Mouse (Mus musculus) CH12.LX (cell line): ENCODE results near the gene Ikbip. TPM values are rescaled to one million over a fixed set of nuclear protein-coding genes. Genes with fewer than 3 reads are reported as not detected.
A peak's percentile ranks its signal among the peaks of the same experiment; 100 is the strongest.

Source experiments
- DNase-seq: peaks from one replicate; pipeline ENCODE4 v3.0.0-alpha.2; 2013; ENCODE audit errors: extremely low read depth
- H3K27ac ChIP-seq: 2 replicates; pipeline ENCODE4 v1.5.1; 2012; ENCODE audit warnings: low read depth, mild to moderate bottlenecking, control low read depth, moderate library complexity; ENCODE audit not compliant: insufficient read depth
- H3K27me3 ChIP-seq: replicated peaks from 2 replicates; pipeline ENCODE3; 2012; ENCODE audit warnings: inconsistent platforms
- H3K36me3 ChIP-seq, 2 experiments: replicated peaks in 1 of 2; 2 replicates each; pipeline versions ENCODE3 to v1.6.1; 2012; ENCODE audit warnings: inconsistent platforms in 1 of 2, low read length in 1 of 2, mild to moderate bottlenecking in 1 of 2, mixed read lengths in 1 of 2, moderate library complexity in 1 of 2; ENCODE audit not compliant: control insufficient read depth in 1 of 2, insufficient read depth in 1 of 2
- H3K4me1 ChIP-seq, 2 experiments: 2 replicates each; pipeline ENCODE4 v1.6.1; 2012; ENCODE audit warnings: inconsistent platforms in 1 of 2, moderate library complexity in 1 of 2; ENCODE audit not compliant: insufficient read depth in 2 of 2, control insufficient read depth in 1 of 2
- H3K4me2 ChIP-seq: 2 replicates; pipeline ENCODE4 v1.6.1; 2012; ENCODE audit warnings: low read depth, mild to moderate bottlenecking, control low read depth; ENCODE audit not compliant: poor library complexity, insufficient read depth, severe bottlenecking
- H3K4me3 ChIP-seq, 3 experiments: fragments of 150-350 bp in 1 of 3; sonication (generic) in 1 of 3; replicated peaks in 1 of 3; 2 replicates each; pipeline versions ENCODE3 to v1.5.1; 2011 to 2012; ENCODE audit warnings: low read depth in 2 of 3, low read length in 2 of 3, mild to moderate bottlenecking in 2 of 3, moderate library complexity in 2 of 3, control low read depth in 1 of 3, improper control_type of control experiment in 1 of 3, inconsistent platforms in 1 of 3, mixed read lengths in 1 of 3; ENCODE audit not compliant: poor library complexity in 1 of 3
- H3K79me2 ChIP-seq: replicated peaks from 2 replicates; pipeline ENCODE4 v1.6.1; 2012; ENCODE audit warnings: mild to moderate bottlenecking, moderate library complexity; ENCODE audit not compliant: control insufficient read depth, poor library complexity, insufficient read depth, severe bottlenecking; ENCODE audit errors: extremely low read depth
- H3K9ac ChIP-seq: 2 replicates; pipeline ENCODE4 v1.6.1; 2012; ENCODE audit warnings: low read depth, mild to moderate bottlenecking, control low read depth, moderate library complexity; ENCODE audit not compliant: insufficient read depth
- H3K9me3 ChIP-seq: replicated peaks from 2 replicates; pipeline ENCODE3; 2012; ENCODE audit warnings: low read length, inconsistent platforms, mixed read lengths
- BHLHE40 ChIP-seq: IDR thresholded peaks from 2 replicates; pipeline ENCODE4 v1.6.1; 2011; ENCODE audit warnings: mild to moderate bottlenecking, low read depth, low read length, improper control_type of control experiment
- CTCF ChIP-seq, 2 experiments: IDR thresholded peaks in 1 of 2; conservative IDR thresholded peaks in 1 of 2; 2 replicates each; pipeline ENCODE4 v1.5.1; 2011 to 2012; ENCODE audit warnings: low read depth in 2 of 2, low read length in 2 of 2, improper control_type of control experiment in 1 of 2, inconsistent platforms in 1 of 2, mild to moderate bottlenecking in 1 of 2, moderate library complexity in 1 of 2
- E2F4 ChIP-seq: IDR thresholded peaks from 2 replicates; pipeline ENCODE4 v1.6.1; 2011; ENCODE audit warnings: low read depth, low read length, improper control_type of control experiment; ENCODE audit not compliant: insufficient replicate concordance
- GABPA ChIP-seq: IDR thresholded peaks from 2 replicates; pipeline ENCODE4 v1.6.1; 2012; ENCODE audit warnings: low read depth, low read length, improper control_type of control experiment, inconsistent platforms; ENCODE audit not compliant: insufficient replicate concordance
- IRF4 ChIP-seq: IDR thresholded peaks from 2 replicates; pipeline ENCODE4 v1.6.1; 2014; ENCODE audit warnings: low read depth, mild to moderate bottlenecking, inconsistent platforms, low read length, improper control_type of control experiment
- JUN ChIP-seq: IDR thresholded peaks from 2 replicates; pipeline ENCODE4 v1.6.1; 2011; ENCODE audit warnings: low read depth, mild to moderate bottlenecking, low read length, improper control_type of control experiment, moderate library complexity; ENCODE audit not compliant: insufficient read depth
- KAT2A ChIP-seq: IDR thresholded peaks from 2 replicates; pipeline ENCODE4 v1.6.1; 2012; ENCODE audit warnings: low read length, improper control_type of control experiment, inconsistent platforms; ENCODE audit not compliant: insufficient replicate concordance
- MAFK ChIP-seq: IDR thresholded peaks from 2 replicates; pipeline ENCODE4 v1.6.1; 2011; ENCODE audit warnings: low read length, improper control_type of control experiment; ENCODE audit not compliant: insufficient replicate concordance
- MAZ ChIP-seq: IDR thresholded peaks from 2 replicates; pipeline ENCODE4 v1.6.1; 2012; ENCODE audit warnings: low read depth, mild to moderate bottlenecking, inconsistent platforms, low read length, improper control_type of control experiment, moderate library complexity
- MYC ChIP-seq: IDR thresholded peaks from 2 replicates; pipeline ENCODE4 v1.6.1; 2011; ENCODE audit warnings: low read depth, mild to moderate bottlenecking, improper control_type of control experiment, low read length
- PAX5 ChIP-seq: IDR thresholded peaks from 2 replicates; pipeline ENCODE4 v1.6.1; 2012; ENCODE audit warnings: low read length, inconsistent platforms, mixed read lengths
- RCOR1 ChIP-seq: conservative IDR thresholded peaks from 2 replicates; pipeline ENCODE4 v1.6.1; 2012; ENCODE audit warnings: low read depth, mild to moderate bottlenecking, inconsistent platforms, low read length, improper control_type of control experiment
- SIN3A ChIP-seq: IDR thresholded peaks from 2 replicates; pipeline ENCODE4 v1.6.1; 2012; ENCODE audit warnings: low read length, improper control_type of control experiment, inconsistent platforms
- TBP ChIP-seq: conservative IDR thresholded peaks from 2 replicates; pipeline ENCODE4 v1.6.1; 2011; ENCODE audit warnings: low read depth, low read length, improper control_type of control experiment
- UBTF ChIP-seq: IDR thresholded peaks from 2 replicates; pipeline ENCODE4 v1.6.1; 2012; ENCODE audit warnings: low read depth, mild to moderate bottlenecking, inconsistent platforms, low read length, improper control_type of control experiment, moderate library complexity
- USF1 ChIP-seq: IDR thresholded peaks from 2 replicates; pipeline ENCODE4 v1.6.1; 2014; ENCODE audit warnings: low read depth, mild to moderate bottlenecking, inconsistent platforms, low read length, improper control_type of control experiment
- USF2 ChIP-seq: conservative IDR thresholded peaks from 2 replicates; pipeline ENCODE4 v1.6.1; 2011; ENCODE audit warnings: low read depth, low read length, improper control_type of control experiment
- ZMIZ1 ChIP-seq: IDR thresholded peaks from 2 replicates; pipeline ENCODE4 v1.6.1; 2012; ENCODE audit warnings: low read depth, mild to moderate bottlenecking, inconsistent platforms, low read length, improper control_type of control experiment
- dilution Hi-C: fragments of 300-500 bp; cut with MboI; formaldehyde crosslinking; loops from 2 replicates; pipeline ENCODE4 v1.14.3; 2020; ENCODE audit warnings: low sequenced_read_pairs; ENCODE audit not compliant: extremely low pct_unique_long_range_greater_than_20kb, extremely low pct_ligation_motif_present
- in situ Hi-C: fragments of 300-500 bp; cut with MboI; formaldehyde crosslinking; loops from 3 replicates; pipeline ENCODE4 v1.14.3; 2019; ENCODE audit warnings: low sequenced_read_pairs, low pct_ligation_motif_present, low pct_unique_long_range_greater_than_20kb, mixed read lengths
- polyA plus RNA-seq: library from polyadenylated mRNA; unstranded; fragments of >175 nt; gene quantifications from 2 replicates; pipeline ENCODE4 v1.2.1, GENCODE M21; 2012; ENCODE audit warnings: low read depth; ENCODE audit not compliant: insufficient read length
- total RNA-seq, 2 experiments: library from RNA; depleted of rRNA; stranded (reverse); fragments of 300-350 nt in 1 of 2; fragments of >200 nt in 1 of 2; gene quantifications; 2 replicates each; pipeline ENCODE4 v1.2.3; 2012 to 2014

The Ikbip gene
- total and polyA plus RNA-seq, 3 experiments = 2.1 to 7.2 (median 6.0) TPM

DNA sequence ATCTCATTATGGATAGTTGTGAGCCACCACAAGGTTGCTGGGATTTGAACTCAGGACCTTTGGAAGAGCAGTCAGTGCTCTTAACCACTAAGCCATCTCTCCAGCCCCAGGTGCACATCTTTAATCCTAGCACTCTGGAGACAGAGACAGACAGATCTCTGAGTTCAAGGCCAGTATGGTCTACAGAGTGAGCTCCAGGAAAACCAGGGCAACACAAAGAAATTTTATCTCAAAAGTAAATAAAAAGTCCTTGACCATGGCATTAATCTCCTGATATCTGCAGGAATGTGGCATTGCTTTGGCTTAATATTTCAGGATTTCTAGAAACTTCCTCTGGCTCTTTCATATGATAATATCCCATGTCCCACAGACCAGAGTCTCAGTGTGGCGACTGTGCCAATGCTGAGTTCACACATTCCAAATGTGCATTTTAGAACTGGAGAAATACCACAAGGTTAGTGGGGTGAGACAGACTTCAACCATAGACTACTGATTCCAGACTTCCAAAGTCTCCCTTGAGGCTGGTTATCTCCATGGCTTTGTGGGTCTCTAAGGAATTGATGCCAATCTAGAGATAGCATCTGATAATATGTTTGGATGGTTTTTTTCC is 45.9 kb downstream of the Ikbip start:
- no peak for DNase-seq

DNA sequence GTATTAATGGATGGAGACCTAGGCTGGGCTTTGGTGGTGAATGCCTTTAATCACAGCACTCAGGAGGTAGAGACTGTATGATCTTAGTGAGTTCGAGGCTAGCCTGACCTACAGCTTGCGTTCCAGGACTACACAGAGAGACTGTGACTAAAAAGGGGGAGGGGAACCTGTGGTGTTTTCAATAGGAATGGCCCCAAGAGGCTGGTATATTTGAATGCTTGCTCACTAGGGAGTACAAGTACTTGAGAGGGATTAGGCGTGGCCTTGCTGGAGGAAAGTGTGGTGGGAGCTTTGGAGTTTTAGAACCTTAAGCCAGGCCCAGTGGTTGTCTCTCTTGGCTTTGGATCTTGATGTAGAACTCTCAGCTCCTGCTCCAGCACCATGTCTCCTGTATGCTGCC is 48.1 kb downstream of the Ikbip start:
- dilution Hi-C loops = no loop called here
- Histone ChIP-seq H3K79me2 (no peaks in the 10 kb centered on the region), H3K4me3 (no peak overlapping the region), H3K4me1 (peaks cover 0 to 5% of the 10 kb centered on the region in 2 experiments; a peak in 1 of 4 replicates), H3K27me3 (no peaks in the 10 kb centered on the region), H3K9ac (no peak overlapping the region), H3K9me3 (no peaks in the 10 kb centered on the region), H3K4me2 (no peak overlapping the region), H3K27ac (no peak overlapping the region), H3K36me3 (peaks cover 0 to 2% of the 10 kb centered on the region in 2 experiments)
- TF ChIP-seq JUN = no peak
- no peak for TF ChIP-seq USF2
- no peak for TF ChIP-seq ZMIZ1
- no peak for TF ChIP-seq RCOR1
- TF ChIP-seq USF1 = no peak
- no peak for TF ChIP-seq MYC
- TF ChIP-seq GABPA = no peak
- TF ChIP-seq UBTF = no peak
- TF ChIP-seq BHLHE40 = no peak
- TF ChIP-seq MAZ = no peak
- TF ChIP-seq KAT2A = no peak
- TF ChIP-seq PAX5 = no peak
- no peak for TF ChIP-seq IRF4
- TF ChIP-seq MAFK = no peak
- TF ChIP-seq SIN3A = no peak
- TF ChIP-seq E2F4 = no peak
- no peak for TF ChIP-seq TBP
- TF ChIP-seq CTCF (conservative IDR thresholded peaks at IDR 0.05 in 1 of 2, IDR thresholded peaks at IDR 0.05 in 1 of 2; ENCODE audit: low read depth in 2 of 2, low read length in 2 of 2) = no peak
- in situ Hi-C loops = no loop called here
- DNase-seq = no peak

More for the DNA sequence above, 45.9 kb downstream of the Ikbip start:
- H3K4me3 ChIP-seq = no peak overlapping the region
- in situ Hi-C loops = no loop called here
- no peak overlapping the region for H3K4me2 ChIP-seq
- H3K36me3 ChIP-seq = no peaks in the 10 kb centered on the region
- peaks cover under 1% of the 10 kb centered on the region; the same call in 1 of the 2 replicates for H3K79me2 ChIP-seq
- H3K4me1 ChIP-seq = peaks cover 3 to 9% of the 10 kb centered on the region in 2 experiments; a peak in 3 of 4 replicates
- dilution Hi-C loops = no loop called here
- no peak overlapping the region for H3K9ac ChIP-seq
- H3K27ac ChIP-seq = no peak overlapping the region
- no peaks in the 10 kb centered on the region for H3K9me3 ChIP-seq
- no peaks in the 10 kb centered on the region for H3K27me3 ChIP-seq
- TF ChIP-seq TBP (peak; percentile 75), CTCF (conservative IDR thresholded peaks at IDR 0.05 in 1 of 2, IDR thresholded peaks at IDR 0.05 in 1 of 2; ENCODE audit: low read depth in 2 of 2, low read length in 2 of 2) (no peak)
